Mouse (Mus musculus): Measurements from ENCODE around the gene Luzp1.

Luzp1 gene

GRCm38 (mm10) chr4:136598268-136598876 lies 128.8 kb downstream of the Luzp1 start:
- in situ Hi-C loops (cut with MboI; ENCODE audit: unreplicated experiment in 2 of 2) = loop anchor here in 1 of 2 experiments (10.0 kb wide), 1 partner anchor 54 kb away; no protein-coding TSS in a partner anchor

DNA sequence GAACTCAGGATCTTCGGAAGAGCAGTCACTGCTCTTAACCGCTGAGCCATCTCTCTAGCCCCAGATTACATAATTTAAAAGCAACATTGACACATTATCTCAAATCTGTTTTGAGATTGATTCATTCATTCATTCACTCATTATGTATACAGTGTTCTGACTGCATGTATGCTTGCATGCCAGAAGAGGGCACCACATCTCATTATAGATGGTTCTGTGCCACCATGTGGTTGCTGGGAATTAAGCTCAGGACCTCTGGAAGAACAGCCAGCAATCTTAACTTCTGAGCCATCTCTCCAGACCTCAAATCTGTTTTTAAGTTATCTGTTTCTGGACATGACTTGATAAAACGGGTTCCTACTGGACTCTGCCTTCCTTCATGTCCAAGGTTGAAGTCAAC lies 130.3 kb downstream of the Luzp1 start:
- in situ Hi-C loops (cut with MboI; ENCODE audit: unreplicated experiment in 2 of 2) = loop anchor here in 1 of 2 experiments (10.0 kb wide), 1 partner anchor 55 kb away; no protein-coding TSS in a partner anchor

DNA sequence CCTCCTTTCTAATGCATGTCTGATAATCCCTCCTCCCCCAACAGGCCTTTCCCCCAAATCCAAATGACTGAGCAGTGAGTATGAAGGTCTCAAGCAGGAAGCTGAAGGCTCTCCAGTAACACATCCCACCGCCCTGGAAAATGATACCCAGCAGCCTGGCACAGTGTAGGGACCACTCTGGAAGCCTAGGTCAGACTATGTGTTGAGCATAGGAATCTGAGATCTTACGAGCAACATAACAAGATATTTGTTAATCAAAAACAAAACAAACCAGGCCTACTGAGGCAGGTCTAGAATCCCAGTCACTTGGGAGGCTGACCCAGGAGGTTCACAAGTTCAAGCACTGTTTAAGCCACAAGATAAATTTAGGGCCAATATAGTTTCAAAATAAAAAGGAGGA lies 131.0 kb downstream of the Luzp1 start:
- in situ Hi-C loops (cut with MboI; ENCODE audit: unreplicated experiment in 2 of 2) = no loop called here

GRCm38 (mm10) chr4:136601476-136601875 lies 131.9 kb downstream of the Luzp1 start:
- in situ Hi-C loops (cut with MboI; ENCODE audit: unreplicated experiment in 2 of 2) = no loop called here

DNA sequence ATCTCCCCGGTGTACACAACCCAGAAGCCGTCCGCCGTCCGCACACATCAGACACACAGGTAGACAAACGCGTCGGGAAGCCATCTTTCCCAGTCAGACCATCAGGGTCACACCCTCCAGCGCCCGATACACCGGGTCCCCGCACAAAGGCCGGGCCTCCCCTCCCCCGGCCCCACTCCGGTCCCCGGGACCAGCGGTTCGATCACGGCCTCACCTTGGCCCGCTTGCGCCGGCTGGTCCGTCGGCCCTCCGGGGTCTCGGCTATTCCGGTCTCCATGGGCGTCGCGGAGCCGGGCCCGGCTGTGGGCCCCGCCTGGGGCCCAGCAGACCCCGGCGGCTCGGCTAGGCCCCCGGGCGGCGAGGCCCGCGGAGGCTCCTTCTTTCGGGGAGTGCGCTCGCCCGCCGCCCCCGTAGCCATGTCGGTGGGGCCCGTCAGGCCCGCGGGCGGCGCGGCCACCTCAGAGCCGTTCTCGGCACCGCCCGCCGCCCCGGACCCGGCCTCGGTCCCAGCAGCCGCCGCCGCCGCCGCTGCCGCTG lies 132.5 kb downstream of the Luzp1 start:
- in situ Hi-C loops (cut with MboI; ENCODE audit: unreplicated experiment in 2 of 2) = no loop called here

- in situ Hi-C loops (cut with MboI; ENCODE audit: unreplicated experiment in 2 of 2) = no loop called here
These were observed 133.0 kb downstream of the Luzp1 start, which contains the start of gene Kdm1a for GRCm38 (mm10) chr4:136602568-136602967. Gene Kdm1a, minus strand, starts transcription at chr4:136602723.

Data from v-Abl transformed pro-B cells (cell line).